Mouse (Mus musculus) NIH3T3 (cell line): ENCODE results near the gene Itga1.

Experiments used
- DNase-seq: peaks from one replicate; pipeline ENCODE4 v3.0.0-alpha.2; 2012; ENCODE audit warnings: low read depth

Gene Itga1

DNA sequence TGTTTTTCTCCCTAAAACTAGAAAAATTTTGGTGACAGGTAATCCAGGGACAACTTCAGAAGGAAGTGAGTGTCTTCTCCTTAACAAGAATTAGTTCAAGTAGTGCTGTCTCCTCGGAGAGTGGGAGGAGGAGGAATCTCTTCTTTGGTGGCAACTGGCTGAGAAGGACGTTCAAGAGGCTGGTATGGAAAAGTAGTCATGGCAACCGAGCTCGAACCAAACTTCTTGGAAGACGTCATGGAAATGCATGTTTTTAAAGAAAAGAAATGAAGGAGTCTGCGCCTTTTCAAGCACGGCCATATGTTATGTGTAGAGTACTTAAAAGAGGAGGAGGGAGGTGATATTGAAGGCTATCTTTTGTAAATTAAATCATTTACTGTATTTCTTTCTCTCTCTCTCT lies 49.2 kb downstream of the Itga1 start:
- DNase-seq, result no peak

DNA sequence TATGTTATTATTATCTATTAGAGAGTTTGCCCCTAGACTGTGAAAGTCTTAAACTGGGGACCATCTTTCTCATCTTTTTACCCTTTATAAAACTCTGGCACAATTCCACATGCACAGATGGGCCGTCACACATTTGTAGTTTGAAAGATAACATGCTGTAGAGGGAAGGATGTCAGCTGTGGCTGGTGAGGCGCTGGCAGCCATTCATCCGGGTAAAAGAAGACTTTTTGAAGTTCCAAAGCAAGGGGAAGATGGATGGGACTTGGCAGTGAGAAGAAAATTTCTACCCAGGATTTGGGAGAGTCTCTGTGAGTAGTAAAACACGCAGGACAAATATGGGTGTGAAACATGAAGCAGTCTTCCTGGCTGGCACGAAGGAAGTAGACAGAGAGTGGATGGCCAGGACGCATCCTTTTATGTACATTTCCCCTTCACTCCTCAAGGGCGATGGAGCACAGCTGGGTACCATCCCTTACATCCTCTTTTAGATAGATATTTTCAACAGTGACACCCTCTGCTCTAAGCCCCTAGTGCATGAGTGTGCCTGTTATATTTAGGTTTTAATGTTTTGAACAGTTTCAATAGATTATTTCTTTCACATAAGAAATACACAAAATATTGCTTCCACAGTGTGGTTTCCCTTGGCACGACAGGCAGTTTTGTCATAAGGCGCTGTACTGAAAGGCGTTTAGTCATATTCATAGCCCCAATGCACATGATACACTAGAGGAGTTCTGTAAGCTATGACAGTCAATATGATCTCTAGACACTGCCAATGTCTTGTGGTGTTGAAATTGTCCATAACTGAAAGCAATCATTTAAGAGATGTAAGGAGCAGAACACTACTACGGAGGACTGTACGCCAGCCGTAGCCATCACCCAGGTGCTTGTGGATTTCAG lies 50.9 kb downstream of the Itga1 start:
- no peak for DNase-seq

DNA sequence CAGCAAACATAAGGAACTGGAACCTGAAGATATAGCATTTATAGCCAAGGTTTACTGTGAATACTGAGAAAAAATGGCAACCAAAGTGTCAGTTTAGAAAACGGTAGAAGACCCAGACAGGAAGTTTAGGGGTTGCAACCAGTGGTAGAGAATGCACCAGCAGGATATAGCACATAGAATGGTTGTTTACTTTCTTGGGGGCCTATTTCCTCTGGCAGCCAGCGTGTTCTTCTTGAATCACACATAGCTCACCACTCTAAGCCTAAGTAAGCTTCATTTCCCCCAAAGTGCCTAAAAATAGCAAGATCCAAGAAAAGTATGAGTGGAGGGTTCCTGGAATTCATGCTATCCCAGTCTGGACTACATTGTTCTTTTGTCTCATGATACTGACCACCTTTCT lies 59.1 kb downstream of the Itga1 start:
- DNase-seq, result no peak

DNA sequence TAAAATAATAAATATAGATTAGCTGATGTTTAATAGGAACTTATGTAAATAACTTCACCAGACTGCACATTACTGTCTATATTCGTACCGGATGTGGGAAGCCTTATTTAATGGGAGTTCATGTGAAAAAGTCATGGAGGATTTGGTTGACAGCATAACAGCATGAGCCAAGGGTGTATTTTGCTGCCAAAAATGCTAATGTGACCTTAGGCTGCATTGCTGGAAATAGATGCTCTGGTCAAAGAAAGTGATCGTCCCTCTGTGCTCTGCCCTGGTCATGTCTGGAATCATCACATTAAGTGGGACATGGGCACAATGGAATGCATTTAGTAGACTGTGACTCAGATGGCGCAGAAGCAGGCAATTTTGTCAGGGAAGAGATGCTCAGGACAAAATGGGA lies 64.5 kb downstream of the Itga1 start:
- no peak for DNase-seq

DNA sequence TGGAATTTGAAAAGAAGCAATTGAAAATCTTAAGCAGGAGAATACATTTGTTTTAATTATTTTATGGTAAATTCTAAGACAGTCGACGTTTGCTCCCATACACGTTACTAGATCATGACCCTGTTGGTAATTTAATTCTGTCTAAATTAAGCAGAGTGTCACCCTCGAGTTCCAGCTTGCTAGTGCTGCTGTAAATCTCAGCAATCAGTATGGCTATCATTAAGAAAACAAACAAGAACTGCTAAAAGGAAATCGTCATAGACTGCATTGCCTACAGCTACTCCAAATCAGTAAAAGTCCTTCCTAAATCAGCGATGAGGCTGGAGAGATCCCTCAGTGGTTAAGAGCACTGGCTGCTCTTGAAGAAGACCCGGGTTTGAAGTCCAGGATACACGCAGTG lies 66.4 kb downstream of the Itga1 start:
- DNase-seq, result no peak

DNA sequence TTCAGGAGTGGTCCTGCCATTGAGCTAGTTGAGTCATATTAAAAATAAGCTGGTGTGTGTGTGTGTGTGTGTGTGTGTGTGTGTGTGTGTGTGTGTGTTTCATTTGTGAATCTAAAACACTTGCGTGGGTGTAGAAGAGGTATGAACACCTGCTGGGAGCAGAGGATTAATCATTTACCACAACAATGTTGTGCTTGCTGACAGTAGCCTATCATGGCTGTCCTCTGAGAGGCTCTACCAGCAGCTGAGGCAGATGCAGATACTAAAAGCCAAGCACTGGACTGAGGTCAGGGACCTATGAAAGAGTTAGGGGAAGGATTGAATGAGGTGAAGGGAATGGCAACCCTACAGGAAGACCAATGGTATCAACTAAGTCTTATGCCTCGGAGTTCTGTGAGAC lies 68.6 kb downstream of the Itga1 start:
- DNase-seq, result no peak

DNA sequence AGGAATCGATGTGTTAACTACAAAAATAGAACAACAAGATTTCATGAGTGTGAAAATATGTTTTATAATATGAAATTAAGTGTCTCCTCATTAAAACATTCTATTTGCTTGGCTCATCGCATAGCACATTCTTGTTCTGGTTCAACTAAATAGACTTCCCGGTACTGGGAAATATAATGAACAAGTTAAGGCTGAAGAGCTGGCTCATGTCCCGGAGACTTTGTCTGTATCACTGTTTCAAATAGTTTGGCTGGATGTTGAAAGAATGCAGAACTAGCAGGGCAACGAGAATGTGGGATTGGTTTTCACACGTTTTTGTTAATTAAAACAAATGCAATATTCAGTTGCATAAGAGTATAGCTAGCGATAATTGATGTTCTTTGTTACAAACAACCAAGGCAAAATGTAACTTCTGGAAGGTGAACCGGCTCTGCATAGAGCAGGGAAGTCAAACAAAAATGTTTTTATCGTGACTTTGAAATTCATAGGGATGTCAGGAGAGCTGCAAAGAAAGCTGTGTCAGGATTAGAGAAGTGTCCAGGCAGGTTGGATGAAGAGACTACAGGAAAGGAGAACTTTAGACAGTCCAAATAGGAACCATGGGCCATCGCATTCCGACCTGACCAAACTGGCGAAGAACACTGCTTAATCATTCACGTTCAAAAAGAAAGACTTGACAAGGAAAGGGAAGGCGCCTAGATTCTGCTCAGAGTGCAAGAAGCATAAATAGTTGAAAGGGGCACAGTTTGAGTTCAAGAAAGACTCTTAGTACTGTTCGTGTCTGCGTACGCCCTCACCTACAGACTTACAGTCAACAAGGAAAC lies 70.4 kb downstream of the Itga1 start:
- no peak for DNase-seq

DNA sequence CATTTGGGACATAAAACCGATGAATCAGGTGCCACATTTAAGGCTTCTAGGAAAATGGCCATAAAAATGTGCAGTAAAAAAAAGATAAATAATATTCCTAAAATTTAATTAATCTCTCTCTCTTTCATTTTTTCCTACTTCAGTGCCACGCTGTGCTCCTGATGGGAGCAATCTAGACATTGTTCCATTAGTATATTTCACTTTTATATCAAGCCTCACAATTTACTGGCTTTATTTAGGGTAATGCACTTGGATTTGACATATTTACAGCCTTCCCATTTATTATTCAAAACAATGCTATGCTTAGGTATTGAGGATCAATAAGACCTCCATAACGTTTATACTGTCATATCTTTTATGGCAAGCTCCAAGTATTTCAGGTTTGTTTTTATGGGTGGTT lies 76.4 kb downstream of the Itga1 start:
- DNase-seq, result no peak

DNA sequence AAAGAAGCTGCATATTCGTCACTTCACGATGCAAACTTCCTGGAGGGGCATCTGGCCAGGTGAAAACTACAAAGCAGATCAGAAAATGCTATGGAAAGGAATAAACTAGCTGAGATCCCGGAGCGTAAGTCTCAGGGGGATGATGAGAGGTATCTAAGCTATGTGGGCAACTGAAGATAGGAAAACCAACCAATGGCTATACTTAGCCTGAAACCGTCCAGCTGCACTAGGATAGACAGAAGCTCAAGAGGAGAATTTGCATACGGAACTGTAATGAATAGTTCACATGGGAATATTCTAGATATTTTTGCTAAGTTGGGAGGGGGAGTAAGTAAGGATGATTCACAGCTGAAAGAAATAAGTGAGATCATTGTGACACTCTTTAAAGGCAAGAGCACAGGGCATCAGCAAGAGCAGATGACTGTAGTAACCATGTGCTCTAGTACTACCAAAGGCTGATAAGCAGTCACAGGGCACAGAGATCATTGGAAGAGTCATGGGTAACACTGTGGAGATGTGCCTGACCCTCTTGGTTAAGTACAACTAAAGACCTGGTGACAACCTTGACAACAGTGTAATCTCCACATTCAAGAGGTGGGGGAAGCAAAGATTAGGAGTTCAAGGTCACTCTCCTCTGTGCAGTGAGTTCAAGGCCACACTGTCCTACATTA lies 79.5 kb downstream of the Itga1 start:
- DNase-seq, result no peak

DNA sequence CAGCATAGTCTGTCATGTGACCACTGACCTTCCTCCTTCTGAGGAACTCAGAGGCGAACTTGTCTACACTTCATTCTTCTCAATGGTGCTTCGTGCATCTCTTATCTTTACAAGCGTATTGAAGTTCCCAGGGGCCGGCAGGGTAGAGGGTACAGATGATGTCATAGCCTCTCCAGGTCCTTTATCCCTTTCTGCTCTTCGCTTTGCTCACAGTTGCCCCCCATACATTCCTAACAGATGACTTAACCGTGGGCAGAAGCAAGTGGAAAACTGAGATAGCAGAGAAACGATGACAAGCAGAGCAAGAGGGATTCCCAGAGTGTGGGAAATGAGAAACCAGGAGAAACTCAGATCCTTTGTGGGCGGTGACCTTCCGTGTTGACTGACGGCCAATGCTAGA lies 80.4 kb downstream of the Itga1 start:
- DNase-seq, result no peak

DNA sequence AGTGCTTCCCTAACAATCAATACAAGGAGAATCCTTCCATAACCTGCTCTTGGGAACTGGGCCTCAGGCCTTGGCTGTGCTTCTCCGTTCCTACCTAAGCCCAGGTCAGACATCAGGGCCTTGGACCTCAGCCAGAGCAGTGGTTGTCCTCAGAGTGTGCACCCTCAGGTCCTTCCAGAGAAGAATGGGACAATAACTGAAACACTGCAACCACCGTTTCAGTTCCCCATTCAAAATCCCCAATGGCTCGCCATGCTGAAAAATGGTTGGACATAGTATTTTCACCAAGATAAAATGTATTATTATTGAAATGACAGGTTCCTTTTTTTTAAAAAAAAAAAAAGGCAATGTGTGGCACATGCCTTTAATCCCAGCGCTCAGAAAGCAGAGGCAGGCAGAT lies 81.0 kb downstream of the Itga1 start:
- no peak for DNase-seq

DNA sequence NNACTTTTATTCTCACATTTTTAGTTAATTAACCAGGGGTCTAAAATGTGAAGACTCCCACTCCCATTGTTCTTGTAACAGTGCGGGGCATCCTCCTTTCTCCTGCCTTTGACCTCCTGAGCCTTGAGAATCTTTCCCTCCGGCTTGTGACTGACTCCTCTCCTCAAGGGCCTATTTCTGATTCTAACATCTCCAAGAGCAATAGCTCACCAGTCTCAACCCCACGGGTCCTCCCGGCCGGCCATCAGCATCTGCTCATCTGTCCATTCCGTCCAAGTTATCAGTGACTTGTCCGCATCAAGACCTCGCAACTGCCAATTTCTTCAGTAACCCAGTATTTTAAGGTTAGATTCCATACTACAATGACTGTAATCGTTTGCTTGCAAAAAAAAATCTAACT lies 84.2 kb downstream of the Itga1 start:
- no peak for DNase-seq

DNA sequence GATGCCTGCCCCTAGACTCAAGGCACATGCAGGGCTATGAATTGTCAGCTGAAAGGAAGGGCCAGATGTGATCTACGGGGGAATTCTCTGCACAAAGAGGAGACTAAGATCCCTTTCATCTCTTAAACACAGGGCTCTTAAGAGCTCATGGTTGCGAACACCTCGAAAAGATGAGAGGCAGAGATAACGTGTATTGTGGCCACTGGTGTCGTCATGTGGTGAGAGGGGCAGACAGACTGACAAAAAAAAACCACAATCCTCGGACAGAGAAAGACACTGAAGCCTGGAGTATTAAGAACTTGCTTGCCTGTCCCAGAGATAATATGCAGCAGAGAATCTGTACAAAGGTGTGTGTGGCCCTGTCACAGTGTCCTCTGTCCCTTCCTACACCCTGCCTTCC lies 90.2 kb downstream of the Itga1 start:
- DNase-seq, result no peak

DNA sequence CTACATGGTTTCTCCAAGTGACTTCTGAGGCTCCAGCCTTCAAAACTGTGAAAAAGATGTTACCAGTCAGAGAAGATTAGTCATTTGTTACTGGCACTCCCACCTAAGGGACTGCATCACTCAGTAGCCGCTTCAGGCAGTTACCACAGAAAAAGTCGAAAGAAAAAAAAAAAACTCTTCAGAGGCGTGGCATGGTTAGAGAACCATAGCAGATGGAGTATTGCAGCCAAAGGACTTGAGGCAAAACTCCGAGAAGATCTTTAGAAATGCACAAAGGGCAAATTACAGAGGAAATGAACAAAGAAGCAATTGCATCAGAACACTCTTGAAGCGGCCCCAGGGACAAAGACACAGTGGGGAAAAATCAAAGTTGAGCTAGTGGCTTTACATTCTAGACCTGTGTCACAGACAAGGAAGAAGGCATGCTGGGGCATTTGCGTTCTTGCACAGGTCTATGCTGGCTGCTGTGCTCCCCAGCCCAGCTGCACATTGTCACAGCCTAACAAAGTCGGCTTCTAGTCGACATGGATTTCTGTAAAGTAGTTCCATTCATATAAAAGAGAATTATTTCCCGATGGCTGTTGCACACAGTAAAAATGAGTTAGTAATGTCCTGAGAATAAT lies 95.4 kb downstream of the Itga1 start:
- DNase-seq, result no peak

DNA sequence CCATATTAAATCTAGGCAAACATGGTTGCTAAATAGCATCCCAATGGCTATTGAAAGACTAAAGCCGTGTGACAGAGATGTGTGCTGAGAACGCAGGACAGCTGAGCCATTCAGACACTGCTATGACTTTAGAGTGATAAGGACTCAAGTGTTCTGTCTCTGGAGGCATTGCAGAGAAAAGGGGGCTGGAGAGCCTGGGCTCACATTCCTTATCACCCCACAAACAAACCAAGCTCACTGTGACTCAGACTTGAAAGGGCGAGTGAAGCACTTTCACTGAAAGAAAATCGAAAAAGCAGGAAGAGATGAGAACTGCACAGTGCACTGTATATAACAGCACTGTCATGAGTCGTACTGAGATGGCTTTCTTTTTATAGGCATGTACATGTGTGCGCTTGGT lies 96.4 kb downstream of the Itga1 start:
- no peak for DNase-seq

DNA sequence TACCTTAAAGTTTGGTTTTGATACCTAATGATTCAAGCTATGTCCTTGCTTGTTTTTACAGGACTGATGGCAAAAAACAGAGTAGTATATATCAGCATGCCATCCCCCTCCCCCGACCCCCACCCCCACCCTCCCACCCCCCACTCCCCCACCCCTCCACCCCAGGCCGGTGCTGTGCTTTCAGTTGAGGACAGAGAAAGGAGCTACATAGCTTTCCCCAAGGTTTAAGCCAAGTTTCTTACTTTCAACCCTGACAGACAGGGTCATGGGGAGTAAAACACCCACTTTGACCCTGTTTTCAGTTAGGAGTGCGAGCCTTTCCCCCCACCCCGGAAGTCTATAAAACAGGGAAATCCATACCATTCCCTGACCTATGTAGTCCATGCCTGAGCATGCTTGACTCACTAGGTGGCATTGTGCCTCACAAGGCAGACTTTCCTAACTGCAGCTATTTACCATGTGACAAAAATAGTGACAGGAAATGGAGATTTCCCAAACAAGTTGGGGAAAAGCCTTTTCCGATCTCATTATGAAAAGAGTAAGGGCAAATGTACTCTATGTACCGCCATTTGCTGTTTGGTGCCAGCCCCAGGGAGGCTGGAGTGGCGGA lies 98.2 kb downstream of the Itga1 start:
- no peak for DNase-seq

DNA sequence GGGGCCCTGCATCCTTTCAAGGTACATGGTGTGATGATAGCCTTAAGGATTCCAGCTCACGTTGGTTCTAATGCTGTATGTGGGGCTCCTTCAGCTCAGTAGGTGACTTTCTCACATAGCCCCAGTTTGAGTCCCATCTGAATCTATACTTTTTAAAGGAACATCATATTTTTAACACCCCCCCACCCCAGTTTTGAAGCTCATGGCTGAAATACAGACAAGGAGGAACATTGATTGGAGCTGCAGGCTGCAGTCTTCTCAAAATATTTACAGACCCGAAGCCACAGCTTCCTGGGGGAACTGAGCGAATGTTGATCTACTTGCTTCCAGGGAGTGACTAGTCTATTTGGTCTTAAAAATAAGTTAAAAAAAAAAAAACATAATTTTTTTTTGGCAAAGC lies 98.9 kb downstream of the Itga1 start:
- DNase-seq, result no peak

DNA sequence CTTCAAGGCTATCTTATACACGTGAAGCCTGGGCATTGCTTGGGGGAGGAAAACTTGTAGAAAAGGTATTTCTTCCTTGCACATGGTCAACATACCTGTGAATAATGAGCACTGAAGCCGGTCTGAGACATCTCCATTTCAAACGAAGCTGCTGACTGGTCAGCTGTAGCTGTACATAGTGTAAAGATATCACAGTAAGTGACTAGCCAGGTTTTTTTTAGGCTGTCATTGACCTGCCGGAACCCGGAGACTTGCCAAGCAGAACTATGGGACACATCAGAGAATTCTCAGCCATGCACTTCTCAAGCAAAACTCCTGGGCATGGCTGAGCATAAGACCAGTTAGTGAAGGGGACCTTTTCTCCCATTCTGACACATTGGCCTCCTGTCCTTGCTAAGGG lies 99.6 kb downstream of the Itga1 start:
- DNase-seq, result no peak

DNA sequence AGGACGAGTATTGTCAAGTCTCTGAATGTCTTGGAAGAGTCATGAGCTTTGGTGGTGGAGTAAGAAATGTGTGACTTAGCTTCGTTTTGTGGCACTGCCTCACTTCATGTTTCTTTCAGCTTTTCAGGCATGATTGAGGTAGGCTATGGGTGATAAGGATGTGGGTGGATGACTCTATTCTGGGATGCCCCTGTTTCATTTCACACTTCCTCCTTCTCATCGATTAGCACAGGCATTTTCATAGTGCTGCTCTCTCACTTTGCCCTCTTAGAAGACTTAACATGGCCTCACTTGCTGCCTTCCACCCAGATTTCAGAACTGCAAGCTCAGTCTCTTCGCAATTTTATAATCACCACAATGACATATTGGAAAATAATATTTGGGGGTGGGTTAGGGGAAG lies 102.2 kb downstream of the Itga1 start:
- DNase-seq, result no peak

DNA sequence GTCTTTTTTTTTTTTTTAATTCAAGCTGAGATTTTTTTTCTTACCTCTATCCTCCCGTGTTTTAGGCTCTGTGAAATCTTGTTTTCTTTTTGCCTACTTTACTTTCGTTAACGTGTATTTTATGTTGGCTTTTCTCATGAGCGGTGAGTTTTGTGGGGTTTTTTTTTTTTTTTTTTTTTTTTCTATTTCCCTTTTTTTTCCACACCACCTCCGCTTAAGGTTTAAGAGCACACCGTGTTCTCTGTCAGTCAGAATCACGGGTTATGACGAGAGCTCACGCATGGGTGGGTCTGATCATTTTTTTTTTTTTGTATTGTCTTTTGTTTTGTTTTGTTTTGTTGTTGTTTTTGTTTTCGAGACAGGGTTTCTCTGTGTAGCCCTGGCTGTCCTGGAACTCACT lies 103.7 kb downstream of the Itga1 start:
- no peak for DNase-seq

DNA sequence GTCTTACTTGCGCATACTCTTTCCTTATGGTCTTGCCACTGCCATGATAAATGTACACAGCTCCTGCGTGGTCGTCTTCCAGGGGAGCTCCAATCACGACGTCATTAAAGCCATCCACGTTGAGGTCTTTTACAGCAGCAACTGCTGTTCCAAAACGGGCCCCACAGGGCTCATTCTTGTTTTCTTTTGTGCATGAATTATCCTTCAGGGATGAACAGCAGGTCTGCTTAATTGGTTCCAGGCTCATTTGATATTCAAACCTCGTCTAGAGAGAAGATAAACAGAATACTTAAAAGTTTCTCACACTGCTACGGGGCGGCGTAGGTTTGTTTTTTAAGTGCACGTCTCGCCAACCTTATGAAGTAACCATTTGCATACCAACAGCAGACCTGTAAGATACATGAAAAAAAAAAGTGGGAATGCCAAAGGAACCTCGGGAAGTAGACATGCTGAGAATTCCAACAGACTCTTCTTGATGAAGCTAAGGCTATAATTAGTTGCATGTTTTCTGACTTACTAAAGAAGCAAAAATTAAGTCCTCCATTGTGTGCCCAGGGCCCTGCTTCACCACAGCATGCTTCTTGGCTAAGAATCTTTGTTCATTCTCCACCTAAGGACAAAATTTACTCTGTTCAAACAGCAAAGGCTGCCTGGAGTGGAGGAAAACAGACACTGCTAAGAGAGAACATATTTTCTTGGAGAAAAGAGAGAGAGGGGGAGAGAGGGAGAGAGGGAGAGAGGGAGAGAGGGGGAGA lies 109.3 kb downstream of the Itga1 start:
- no peak for DNase-seq
